Mouse (Mus musculus) kidney, adult 11 months (tissue): ENCODE results near the gene Synpo2l.
"Not testable (repeated sequence)": the region's sequence is repeated elsewhere in the genome, so short reads cannot be mapped to it uniquely, and the experiment has no call there.

Experiments
- DNase-seq: peaks from one replicate; pipeline ENCODE4 v3.0.0; 2022

Gene Synpo2l

GRCm38 (mm10) chr14:20668154-20668810 lies at the start of gene Synpo2l:
Synpo2l (minus strand) TSS chr14:20668354.
- peak; percentile 79 for DNase-seq

GRCm38 (mm10) chr14:20713832-20714231 lies 45.7 kb upstream of the Synpo2l start:
- DNase-seq, result no peak

DNA sequence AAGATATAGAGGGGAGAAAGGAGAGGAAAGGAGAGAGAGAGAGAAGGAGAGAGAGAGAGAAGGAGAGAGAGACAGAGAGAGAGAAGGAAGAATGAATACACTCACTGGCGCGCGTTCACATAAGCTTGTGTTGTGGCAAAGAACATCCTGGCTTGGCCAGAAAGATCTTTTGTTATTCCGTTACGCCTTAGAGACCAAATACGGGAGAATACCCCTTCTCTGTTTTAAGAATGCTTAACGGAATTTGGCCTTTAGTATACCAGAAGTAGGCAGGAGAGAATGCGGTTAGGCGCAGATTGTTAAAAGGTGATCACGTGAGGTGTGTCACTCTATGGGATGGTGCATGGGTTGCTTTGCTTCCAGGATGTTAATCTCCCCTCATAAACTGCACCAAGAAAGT lies 40.1 kb upstream of the Synpo2l start:
- DNase-seq, result no peak

GRCm38 (mm10) chr14:20707201-20708190 lies 39.3 kb upstream of the Synpo2l start, which contains the start of gene Zswim8:
Zswim8 (plus strand) TSS chr14:20707552.
- DNase-seq, result peak; percentile 91

DNA sequence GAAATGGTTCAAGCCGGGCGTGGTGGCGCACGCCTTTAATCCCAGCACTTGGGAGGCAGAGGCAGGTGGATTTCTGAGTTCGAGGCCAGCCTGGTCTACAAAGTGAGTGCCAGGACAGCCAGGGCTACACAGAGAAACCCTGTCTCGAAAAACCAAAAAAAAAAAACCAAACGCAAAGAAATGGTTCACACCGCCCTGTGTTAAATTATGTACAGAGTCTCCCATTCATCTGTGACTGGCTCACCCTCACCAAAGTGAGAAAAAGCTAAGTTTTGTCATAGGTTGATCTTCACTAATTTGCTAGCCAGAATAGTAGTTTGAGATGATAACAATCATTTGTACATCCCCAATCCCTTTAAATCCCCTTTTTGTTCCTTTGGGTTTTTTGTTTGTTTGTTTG lies 35.3 kb upstream of the Synpo2l start:
- not testable (repeated sequence) for DNase-seq

DNA sequence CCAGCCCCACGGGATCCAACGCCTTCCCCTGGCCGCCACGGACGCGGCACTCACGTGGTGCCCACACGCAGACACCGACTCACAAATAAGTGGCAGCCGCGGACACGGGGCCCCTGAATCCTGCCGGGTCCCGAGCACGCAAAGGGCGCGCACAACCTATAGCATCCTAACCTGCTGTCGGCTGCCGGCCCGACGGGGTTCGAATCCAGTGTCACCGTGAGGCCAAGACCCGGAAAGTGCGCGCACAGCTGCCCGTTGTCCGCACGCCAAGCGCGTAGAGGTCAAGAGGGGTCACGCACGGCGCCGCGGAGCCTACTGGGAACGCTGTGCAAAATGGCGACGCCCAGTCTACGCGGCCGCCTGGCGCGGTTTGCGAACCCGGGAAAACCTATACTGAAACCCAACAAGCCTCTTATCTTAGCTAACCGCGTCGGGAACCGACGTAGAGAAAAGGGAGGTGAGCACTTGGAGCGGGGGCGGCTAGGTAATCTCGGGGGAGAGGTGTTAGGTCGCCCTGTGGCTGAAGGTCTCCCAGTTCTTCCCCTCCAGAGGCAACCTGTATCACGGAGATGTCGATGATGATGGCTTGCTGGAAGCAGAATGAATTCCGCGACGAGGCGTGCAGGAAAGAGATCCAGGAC lies 34.7 kb upstream of the Synpo2l start, which contains the start of gene Chchd1:
Gene Chchd1, plus strand, starts transcription at position 266 of the 641 bp plus-strand sequence.
- DNase-seq, result peak; percentile 87

- no peak for DNase-seq
Observed at GRCm38 (mm10) chr14:20702096-20702740, 34.1 kb upstream of the Synpo2l start.

GRCm38 (mm10) chr14:20701554-20701953 lies 33.4 kb upstream of the Synpo2l start:
- no peak for DNase-seq

- DNase-seq, result no peak
Observed at GRCm38 (mm10) chr14:20700362-20700761, 32.2 kb upstream of the Synpo2l start.

DNA sequence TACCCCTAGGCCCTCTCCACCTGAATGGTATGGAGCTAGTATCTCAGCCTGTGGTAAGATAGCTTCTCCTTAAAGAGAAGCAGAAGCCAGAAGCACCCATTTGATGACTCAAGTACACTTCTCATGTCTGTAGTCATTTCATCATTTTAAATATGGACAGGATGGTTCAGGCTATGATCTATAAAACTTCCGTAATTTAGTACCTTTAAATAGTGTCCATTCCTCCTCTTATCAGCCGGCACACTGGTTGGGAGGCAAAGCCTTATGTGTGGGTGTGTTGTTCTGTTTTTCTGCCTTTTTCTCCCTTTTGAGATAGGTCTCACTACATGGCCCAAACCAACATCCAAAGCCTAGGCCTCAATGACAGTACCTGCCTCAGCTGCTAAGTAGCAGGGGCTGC lies 30.4 kb upstream of the Synpo2l start:
- DNase-seq, result no peak

DNA sequence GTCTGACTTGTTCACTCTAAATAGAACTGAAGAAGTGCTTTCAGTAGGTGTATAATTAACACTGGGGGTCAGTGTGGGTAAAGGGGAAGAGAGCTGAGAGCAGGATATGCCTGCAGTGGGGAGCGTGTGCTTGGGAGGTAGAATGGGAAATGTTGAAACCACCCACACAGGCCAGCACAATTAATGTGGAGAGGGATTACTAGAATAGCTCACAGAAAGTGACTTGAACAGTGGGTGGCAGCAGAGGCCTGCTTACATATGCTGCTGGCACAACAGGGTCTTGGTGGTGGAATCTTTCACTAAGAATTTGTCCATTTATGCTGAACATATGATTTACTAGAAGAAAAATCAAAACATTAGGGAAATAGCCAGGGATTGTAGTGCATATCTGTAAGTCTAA lies 28.8 kb upstream of the Synpo2l start:
- no peak for DNase-seq

GRCm38 (mm10) chr14:20695761-20696520 lies 27.8 kb upstream of the Synpo2l start:
- DNase-seq, result no peak

DNA sequence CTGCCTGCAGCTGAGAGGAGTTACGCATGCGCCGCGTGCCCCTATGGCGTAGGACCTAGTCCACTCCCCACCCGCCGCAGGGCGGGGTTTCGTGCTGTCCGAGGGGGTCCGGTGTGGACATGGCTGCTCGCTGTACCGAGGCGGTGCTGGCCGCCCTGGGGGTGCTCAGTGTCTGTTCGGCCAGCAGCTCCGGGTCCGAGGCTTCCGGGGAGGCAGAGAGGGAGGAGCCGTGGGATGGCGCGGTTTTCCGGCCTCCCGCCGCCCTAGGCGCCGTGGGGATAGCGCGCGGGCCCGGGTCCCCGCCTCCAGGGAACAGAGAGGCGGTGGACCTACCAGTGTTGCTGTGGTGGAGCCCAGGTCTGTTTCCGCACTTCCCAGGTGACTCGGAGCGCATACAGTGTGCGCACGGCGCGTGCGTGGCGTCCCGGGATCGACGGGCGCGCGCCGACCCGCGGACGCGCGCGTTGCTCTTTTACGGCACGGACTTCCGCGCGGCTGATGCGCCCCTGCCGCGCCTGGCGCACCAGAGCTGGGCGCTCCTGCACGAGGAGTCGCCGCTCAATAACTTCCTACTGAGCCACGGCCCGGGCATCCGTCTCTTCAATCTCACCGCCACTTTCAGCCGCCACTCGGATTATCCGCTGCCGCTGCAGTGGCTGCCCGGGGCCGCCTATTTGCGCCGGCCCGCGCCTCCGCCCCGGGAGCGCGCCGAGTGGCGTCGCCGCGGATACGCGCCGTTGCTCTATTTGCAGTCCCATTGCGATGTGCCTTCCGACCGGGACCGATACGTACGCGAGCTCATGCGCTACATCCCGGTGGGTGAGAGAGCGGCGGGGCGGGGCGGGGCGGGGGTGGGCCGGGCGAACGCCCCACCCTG lies 27.0 kb upstream of the Synpo2l start, which contains the start of gene Fut11:
Gene Fut11, plus strand, starts transcription at position 85 of the 877 bp plus-strand sequence.
- peak; percentile 75 for DNase-seq

DNA sequence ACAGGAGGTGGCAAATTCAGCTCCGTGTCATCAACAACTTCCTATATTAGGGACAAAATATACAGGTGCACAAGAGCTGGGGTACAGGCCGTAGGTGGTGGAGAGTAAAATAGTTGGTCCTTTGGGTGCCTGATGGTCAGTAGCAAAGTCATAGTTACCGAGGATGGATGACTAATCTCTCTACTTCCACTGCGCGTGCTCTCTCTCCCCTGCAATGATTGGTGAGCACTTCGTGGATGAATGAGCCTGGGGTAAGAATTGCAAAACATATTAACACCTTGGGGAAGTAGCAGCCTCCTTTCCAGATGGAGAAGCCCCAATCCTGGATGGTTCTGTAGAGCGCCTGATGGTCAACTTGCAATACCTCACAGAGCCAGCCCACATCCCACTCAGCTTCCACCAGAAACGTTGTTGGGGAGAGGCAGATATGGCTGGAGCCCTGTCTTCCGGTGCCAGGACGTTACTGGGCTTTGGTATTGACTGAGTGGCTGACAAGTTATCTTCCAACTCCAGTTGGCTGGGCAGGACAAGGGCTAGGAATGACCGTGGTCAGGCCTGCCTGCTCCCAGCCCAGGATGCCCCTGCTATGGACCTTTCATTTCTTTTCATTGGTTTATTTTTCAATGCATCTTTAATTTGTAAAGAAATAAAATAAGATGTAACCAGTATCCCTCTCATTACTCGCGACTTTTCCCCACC lies 26.2 kb upstream of the Synpo2l start:
- no peak for DNase-seq

DNA sequence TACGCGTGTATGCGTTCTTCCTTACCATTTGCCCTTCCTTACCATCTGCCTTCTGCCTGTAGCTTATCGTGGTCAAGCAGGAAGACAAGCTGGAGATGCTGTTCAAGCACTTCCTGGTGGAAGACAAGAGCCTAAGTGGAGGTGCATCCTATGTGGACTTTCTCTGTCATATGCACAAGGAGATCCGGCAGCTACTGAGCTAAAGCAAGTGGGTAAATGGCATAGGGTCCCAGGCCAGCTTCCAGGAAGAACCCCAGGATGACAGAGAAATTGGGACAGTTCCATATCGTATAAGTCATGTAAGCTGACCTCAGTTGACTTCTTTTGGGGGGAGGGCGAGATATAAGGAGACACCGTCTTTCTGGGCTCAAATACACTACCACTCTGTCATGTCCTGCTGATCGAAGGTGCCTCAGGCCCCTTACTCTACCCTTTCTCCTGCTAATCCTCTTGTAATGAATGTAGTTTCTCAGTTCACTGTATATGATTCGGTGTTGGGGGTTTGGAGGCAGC lies 25.5 kb upstream of the Synpo2l start:
- DNase-seq, result no peak

DNA sequence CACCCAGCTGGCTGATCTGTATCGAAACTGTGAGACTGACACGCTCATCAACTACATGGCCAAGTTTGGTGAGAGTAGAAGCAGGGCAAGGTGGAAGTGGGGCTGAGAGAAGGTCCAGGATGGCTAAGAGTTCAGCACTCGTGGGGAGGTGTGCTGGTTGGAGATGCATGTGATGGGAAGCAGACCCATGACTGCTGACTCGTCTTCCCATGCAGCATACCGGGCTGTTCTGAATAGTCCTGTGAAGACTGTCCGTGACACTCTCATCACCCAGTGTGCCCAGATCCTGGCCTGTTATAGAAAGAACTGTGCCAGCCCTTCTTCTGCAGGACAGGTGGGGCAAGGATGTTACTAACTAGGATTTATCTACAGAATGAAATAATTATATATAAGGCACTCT lies 23.6 kb upstream of the Synpo2l start:
- DNase-seq, result no peak

GRCm38 (mm10) chr14:20689009-20689408 lies 20.9 kb upstream of the Synpo2l start:
- DNase-seq, result no peak

GRCm38 (mm10) chr14:20686576-20686975 lies 18.4 kb upstream of the Synpo2l start:
- no peak for DNase-seq

- DNase-seq, result peak; percentile 56
Observed at GRCm38 (mm10) chr14:20682498-20682897, 14.3 kb upstream of the Synpo2l start.

GRCm38 (mm10) chr14:20681742-20682141 lies 13.6 kb upstream of the Synpo2l start:
- DNase-seq, result no peak
